Mouse (Mus musculus): ENCODE results near the gene Gca. TPM values are rescaled to one million over a fixed set of nuclear protein-coding genes. Genes with fewer than 3 reads are reported as not detected.
"Not testable (repeated sequence)": the region's sequence is repeated elsewhere in the genome, so short reads cannot be mapped to it uniquely, and the experiment has no call there.

The Gca gene
- polyA plus RNA-seq, 1 experiment from 2014 or later: 14.7 TPM

- Histone ChIP-seq H3K9me3 (replicated peaks) (no peaks in the 10 kb centered on the region), H3K4me2 (no peak overlapping the region), H3K9ac (no peak overlapping the region), H3K36me3 (no peaks in the 10 kb centered on the region), H3K27me3 (replicated peaks) (no peaks in the 10 kb centered on the region), H3K27ac (ENCODE audit: poor library complexity, severe bottlenecking) (no peak overlapping the region), H3K4me1 (replicated peaks) (no peaks in the 10 kb centered on the region), H3K4me3 (no peak overlapping the region)
- WGBS: 81% methylated on average over 5 of the region's 5 CpGs
- no peak for ATAC-seq (ENCODE audit: insufficient number of reproducible peaks, low FRiP score)
These were observed 6.2 kb downstream of the Gca start for GRCm38 (mm10) chr2:62670301-62670700.

- Histone ChIP-seq H3K4me1 (replicated peaks) (no peaks in the 10 kb centered on the region), H3K27ac (ENCODE audit: poor library complexity, severe bottlenecking) (no peak overlapping the region), H3K27me3 (replicated peaks) (no peaks in the 10 kb centered on the region), H3K9me3 (replicated peaks) (no peaks in the 10 kb centered on the region), H3K4me2 (no peak overlapping the region), H3K36me3 (no peaks in the 10 kb centered on the region), H3K4me3 (no peak overlapping the region), H3K9ac (no peak overlapping the region)
- ATAC-seq (ENCODE audit: insufficient number of reproducible peaks, low FRiP score): no peak
- 68% methylated on average over 4 of the region's 4 CpGs for whole genome bisulfite sequencing
These were observed 6.7 kb downstream of the Gca start for GRCm38 (mm10) chr2:62670767-62671166.

GRCm38 (mm10) chr2:62672788-62673187 is 8.7 kb downstream of the Gca start:
- WGBS: 81% methylated on average over 5 of the region's 5 CpGs
- H3K9me3 ChIP-seq (replicated peaks): no peaks in the 10 kb centered on the region
- no peak overlapping the region for H3K4me3 ChIP-seq
- no peaks in the 10 kb centered on the region for H3K27me3 ChIP-seq (replicated peaks)
- no peak for ATAC-seq (ENCODE audit: insufficient number of reproducible peaks, low FRiP score)
- H3K36me3 ChIP-seq: no peaks in the 10 kb centered on the region
- H3K27ac ChIP-seq (ENCODE audit: poor library complexity, severe bottlenecking): no peak overlapping the region
- H3K4me1 ChIP-seq (replicated peaks): no peaks in the 10 kb centered on the region
- no peak overlapping the region for H3K4me2 ChIP-seq
- H3K9ac ChIP-seq: no peak overlapping the region

GRCm38 (mm10) chr2:62681667-62682066 is 17.6 kb downstream of the Gca start:
- no peak for ATAC-seq (ENCODE audit: insufficient number of reproducible peaks, low FRiP score)
- H3K27me3 ChIP-seq (replicated peaks): no peaks in the 10 kb centered on the region
- H3K9ac ChIP-seq: no peak overlapping the region
- peak overlapping the region; percentile 40 for H3K4me2 ChIP-seq
- 54% methylated on average over 8 of the region's 8 CpGs for WGBS
- no peak overlapping the region for H3K4me3 ChIP-seq
- H3K36me3 ChIP-seq: no peaks in the 10 kb centered on the region
- 0 out of 2 replicates have a peak, but pooled peaks cover 10% of the 10 kb centered on the region for H3K4me1 ChIP-seq (replicated peaks)
- H3K27ac ChIP-seq (ENCODE audit: poor library complexity, severe bottlenecking): no peak overlapping the region
- no peaks in the 10 kb centered on the region for H3K9me3 ChIP-seq (replicated peaks)

- H3K9me3 ChIP-seq (replicated peaks): no peaks in the 10 kb centered on the region
- no peaks in the 10 kb centered on the region for H3K27me3 ChIP-seq (replicated peaks)
- H3K27ac ChIP-seq (ENCODE audit: poor library complexity, severe bottlenecking): no peak overlapping the region
- H3K36me3 ChIP-seq: no peaks in the 10 kb centered on the region
- H3K4me3 ChIP-seq: no peak overlapping the region
- 0 out of 2 replicates have a peak, but pooled peaks cover 10% of the 10 kb centered on the region for H3K4me1 ChIP-seq (replicated peaks)
- 49% methylated on average over 3 of the region's 3 CpGs for WGBS
- no peak overlapping the region for H3K9ac ChIP-seq
- no peak for ATAC-seq (ENCODE audit: insufficient number of reproducible peaks, low FRiP score)
- H3K4me2 ChIP-seq: no peak overlapping the region
These were observed 21.0 kb downstream of the Gca start for GRCm38 (mm10) chr2:62684989-62685595.

GRCm38 (mm10) chr2:62685934-62686333 is 21.8 kb downstream of the Gca start:
- no peaks in the 10 kb centered on the region for H3K27me3 ChIP-seq (replicated peaks)
- H3K27ac ChIP-seq (ENCODE audit: poor library complexity, severe bottlenecking): no peak overlapping the region
- peaks cover 3% of the 10 kb centered on the region; the same call in 1 of the 2 replicates for H3K36me3 ChIP-seq
- 82% methylated on average over 6 of the region's 6 CpGs for WGBS
- no peak overlapping the region for H3K9ac ChIP-seq
- no peaks in the 10 kb centered on the region for H3K9me3 ChIP-seq (replicated peaks)
- H3K4me2 ChIP-seq: no peak overlapping the region
- 0 out of 2 replicates have a peak, but pooled peaks cover 3% of the 10 kb centered on the region for H3K4me1 ChIP-seq (replicated peaks)
- H3K4me3 ChIP-seq: no peak overlapping the region
- ATAC-seq (ENCODE audit: insufficient number of reproducible peaks, low FRiP score): no peak

GRCm38 (mm10) chr2:62706313-62706712 is 42.2 kb downstream of the Gca start:
- Histone ChIP-seq H3K27ac (ENCODE audit: poor library complexity, severe bottlenecking) (no peak overlapping the region), H3K27me3 (replicated peaks) (no peaks in the 10 kb centered on the region), H3K9ac (no peak overlapping the region), H3K4me3 (no peak overlapping the region), H3K4me1 (replicated peaks) (no peaks in the 10 kb centered on the region), H3K4me2 (no peak overlapping the region), H3K36me3 (no peaks in the 10 kb centered on the region), H3K9me3 (replicated peaks) (no peaks in the 10 kb centered on the region)
- 83% methylated on average over 3 of the region's 3 CpGs for WGBS
- ATAC-seq (ENCODE audit: insufficient number of reproducible peaks, low FRiP score): no peak

- no peaks in the 10 kb centered on the region for H3K36me3 ChIP-seq
- H3K4me2 ChIP-seq: no peak overlapping the region
- no peak for ATAC-seq (ENCODE audit: insufficient number of reproducible peaks, low FRiP score)
- no peak overlapping the region for H3K9ac ChIP-seq
- no peak overlapping the region for H3K4me3 ChIP-seq
- no peaks in the 10 kb centered on the region for H3K4me1 ChIP-seq (replicated peaks)
- 89% methylated on average over 1 of the region's 1 CpGs for WGBS
- no peaks in the 10 kb centered on the region for H3K9me3 ChIP-seq (replicated peaks)
- no peaks in the 10 kb centered on the region for H3K27me3 ChIP-seq (replicated peaks)
- H3K27ac ChIP-seq (ENCODE audit: poor library complexity, severe bottlenecking): no peak overlapping the region
These were observed 45.5 kb downstream of the Gca start for GRCm38 (mm10) chr2:62709633-62710032.

- not testable (repeated sequence) for H3K4me2 ChIP-seq; H3K27me3 ChIP-seq (replicated peaks); H3K4me1 ChIP-seq (replicated peaks); H3K4me3 ChIP-seq; ATAC-seq (ENCODE audit: insufficient number of reproducible peaks, low FRiP score); H3K27ac ChIP-seq (ENCODE audit: poor library complexity, severe bottlenecking); H3K9ac ChIP-seq; H3K36me3 ChIP-seq; H3K9me3 ChIP-seq (replicated peaks)
- 84% methylated on average over 4 of the region's 4 CpGs for WGBS
These were observed 50.3 kb downstream of the Gca start for GRCm38 (mm10) chr2:62714362-62714761.

- Histone ChIP-seq H3K27ac (ENCODE audit: poor library complexity, severe bottlenecking) (no peak overlapping the region), H3K4me3 (no peak overlapping the region), H3K4me1 (replicated peaks) (no peaks in the 10 kb centered on the region), H3K9ac (no peak overlapping the region), H3K27me3 (replicated peaks) (no peaks in the 10 kb centered on the region), H3K9me3 (replicated peaks) (no peaks in the 10 kb centered on the region), H3K4me2 (no peak overlapping the region), H3K36me3 (no peaks in the 10 kb centered on the region)
- WGBS: 83% methylated on average over 4 of the region's 4 CpGs
- no peak for ATAC-seq (ENCODE audit: insufficient number of reproducible peaks, low FRiP score)
These were observed 51.2 kb downstream of the Gca start for GRCm38 (mm10) chr2:62715260-62715659.

- no peaks in the 10 kb centered on the region for H3K36me3 ChIP-seq
- H3K9me3 ChIP-seq (replicated peaks): no peaks in the 10 kb centered on the region
- no peak overlapping the region for H3K27ac ChIP-seq (ENCODE audit: poor library complexity, severe bottlenecking)
- ATAC-seq (ENCODE audit: insufficient number of reproducible peaks, low FRiP score): no peak
- no peak overlapping the region for H3K4me2 ChIP-seq
- no peaks in the 10 kb centered on the region for H3K4me1 ChIP-seq (replicated peaks)
- H3K9ac ChIP-seq: no peak overlapping the region
- no peaks in the 10 kb centered on the region for H3K27me3 ChIP-seq (replicated peaks)
- 75% methylated on average over 6 of the region's 6 CpGs for WGBS
- H3K4me3 ChIP-seq: no peak overlapping the region
These were observed 53.2 kb downstream of the Gca start for GRCm38 (mm10) chr2:62717270-62717669.

- Histone ChIP-seq H3K9me3 (replicated peaks) (no peaks in the 10 kb centered on the region), H3K27ac (ENCODE audit: poor library complexity, severe bottlenecking) (no peak overlapping the region), H3K4me1 (replicated peaks) (no peaks in the 10 kb centered on the region), H3K4me2 (no peak overlapping the region), H3K9ac (no peak overlapping the region), H3K4me3 (no peak overlapping the region), H3K27me3 (replicated peaks) (no peaks in the 10 kb centered on the region), H3K36me3 (no peaks in the 10 kb centered on the region)
- ATAC-seq (ENCODE audit: insufficient number of reproducible peaks, low FRiP score): no peak
- 18% methylated on average over 1 of the region's 1 CpGs for WGBS
These were observed 54.3 kb downstream of the Gca start for GRCm38 (mm10) chr2:62718411-62718810.

Data from heart, embryonic 12.5 days (tissue).